ENCODE assay signal across 9 mouse cellular contexts in genomic region chr3:16930299-16930698, GRCm38 (mm10).
DNase-seq lines count a peak whose midpoint lies in the region; ATAC-seq lines count a peak whose summit lies in the region.
"Had no signal": no experiment of that assay in that cellular context is flagged by ENCODE, and none has a peak within 500 bp of the region (broad histone marks: within the 10 kb centered on the region; RNA-seq: fewer than 3 reads in every experiment).

No protein-coding gene starts in this region.

- H3K4me1 ChIP-seq in hindbrain, embryonic 13.5 days (replicated peaks): no peaks in the 10 kb centered on the region

- ATAC-seq in hindbrain, embryonic 13.5 days (ENCODE audit: low FRiP score): peak; percentile 76
- no peak for ATAC-seq in inflammation-experienced regulatory T-cells, adult 6 months
- ATAC-seq: liver, postnatal 0 days had no signal

- WGBS in hindbrain, embryonic 13.5 days: 10% methylated on average over 3 of the region's 3 CpGs

- H3K4me3 ChIP-seq in hindbrain, embryonic 13.5 days: no peak overlapping the region

- no peak overlapping the region for H3K9ac ChIP-seq in hindbrain, embryonic 13.5 days
- H3K9ac ChIP-seq: liver, postnatal 0 days had no signal

- H3K9me3 ChIP-seq in hindbrain, embryonic 13.5 days: no peaks in the 10 kb centered on the region

- no peaks in the 10 kb centered on the region for H3K36me3 ChIP-seq in hindbrain, embryonic 13.5 days

- H3K27ac ChIP-seq in hindbrain, embryonic 13.5 days: no peak overlapping the region

- DNase-seq in cerebellum, postnatal 10 days: peak; percentile 71 to 78
- DNase-seq in cerebellum, adult 9-11 months: no peak
- peak; percentile 66 for DNase-seq in embryo, embryonic 10.5 days (ENCODE audit: low spot score)
- peak; percentile 30 for DNase-seq in neural tube, embryonic 10.5 days (ENCODE audit: extremely low spot score, low spot score)
- no peak for DNase-seq in lung, postnatal 36 days
- no peak for DNase-seq in gastrocnemius, adult 18-20 months (ENCODE audit: low spot score)
- DNase-seq: liver, postnatal 0 days had no signal

- H3K27me3 ChIP-seq in hindbrain, embryonic 13.5 days: no peaks in the 10 kb centered on the region

- no peak overlapping the region for H3K4me2 ChIP-seq in hindbrain, embryonic 13.5 days

Comparison
In these comparisons a context has a peak if more than half of its experiments do, and no peak if none do; other contexts are left out.
1. DNase-seq: peak in cerebellum, postnatal 10 days (2 of 2), embryo, embryonic 10.5 days (single experiment) and neural tube, embryonic 10.5 days (single experiment); none in cerebellum, adult 9-11 months (single experiment), lung, postnatal 36 days (single experiment) and gastrocnemius, adult 18-20 months (single experiment).